Mouse (Mus musculus): Measurements from ENCODE around the gene Srp54a.

DNA sequence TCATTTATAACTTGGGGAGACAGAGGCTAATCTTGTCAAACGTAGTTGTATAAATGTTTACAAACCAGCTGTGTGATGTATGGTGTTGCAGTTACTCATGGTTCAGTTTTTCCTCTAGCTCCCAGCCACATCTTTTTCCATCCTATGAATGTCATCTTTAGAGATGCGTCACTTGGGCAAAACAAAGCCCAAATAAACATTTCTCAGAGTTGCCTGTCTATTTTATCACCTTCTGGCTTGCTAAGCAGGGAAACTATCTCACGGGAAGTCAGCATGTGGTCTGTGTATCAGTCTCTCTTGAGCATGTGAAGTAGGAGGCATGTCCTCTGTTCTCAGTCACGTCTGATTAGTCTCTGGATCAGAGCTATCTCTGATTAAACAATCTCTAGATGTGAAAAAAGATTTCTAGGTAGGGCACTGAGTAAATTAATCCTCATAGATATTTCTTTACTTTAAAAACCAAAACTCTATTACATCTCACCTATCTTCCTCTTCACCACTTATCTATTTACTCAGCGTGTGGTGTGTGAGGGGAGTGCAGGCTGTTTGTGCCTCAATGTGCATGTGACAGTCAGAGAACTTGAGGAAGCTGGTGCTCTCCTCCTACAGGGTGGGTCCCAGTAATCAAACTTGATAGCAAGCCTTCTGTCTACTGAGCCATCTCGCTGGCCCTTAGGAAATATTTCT, 19.7 kb upstream of the Srp54a start:
- no peak for TF ChIP-seq CTCF (IDR thresholded peaks at IDR 0.05; ENCODE audit: low read depth)
- no peak for TF ChIP-seq EP300 (optimal IDR thresholded peaks at IDR 0.05)
